Mouse (Mus musculus): Measurements from ENCODE around the gene Wscd1.
"Not testable (repeated sequence)": the region's sequence is repeated elsewhere in the genome, so short reads cannot be mapped to it uniquely, and the experiment has no call there.

The Wscd1 gene

GRCm38 (mm10) chr11:71769744-71770143 is 20.0 kb downstream of the Wscd1 start:
- no peak for DNase-seq (ENCODE audit: low spot score)

GRCm38 (mm10) chr11:71770479-71770878 is 20.8 kb downstream of the Wscd1 start:
- no peak for DNase-seq (ENCODE audit: low spot score)

GRCm38 (mm10) chr11:71771074-71771473 is 21.4 kb downstream of the Wscd1 start:
- DNase-seq (ENCODE audit: low spot score) = no peak

GRCm38 (mm10) chr11:71772056-71772455 is 22.3 kb downstream of the Wscd1 start:
- no peak for DNase-seq (ENCODE audit: low spot score)

DNA sequence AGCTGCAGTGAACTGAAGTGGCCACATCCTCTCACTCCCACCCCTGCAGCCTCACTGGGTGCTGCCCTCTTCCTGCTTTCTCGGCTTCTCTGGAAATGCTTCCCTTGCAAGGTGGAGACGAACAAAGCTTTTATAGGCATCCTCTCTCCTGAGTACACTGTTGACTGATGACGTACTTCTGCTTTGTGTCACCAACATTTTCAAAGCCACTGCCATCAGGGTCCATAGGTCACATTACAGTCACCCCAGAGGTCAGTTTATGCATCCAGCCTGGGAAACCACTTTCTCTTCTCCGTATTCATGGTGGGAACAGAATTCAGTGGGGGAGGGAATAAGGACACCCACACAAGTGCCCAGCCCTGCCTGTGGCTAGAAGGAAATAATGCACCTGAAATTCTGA is 23.1 kb downstream of the Wscd1 start:
- DNase-seq (ENCODE audit: low spot score) = no peak

DNA sequence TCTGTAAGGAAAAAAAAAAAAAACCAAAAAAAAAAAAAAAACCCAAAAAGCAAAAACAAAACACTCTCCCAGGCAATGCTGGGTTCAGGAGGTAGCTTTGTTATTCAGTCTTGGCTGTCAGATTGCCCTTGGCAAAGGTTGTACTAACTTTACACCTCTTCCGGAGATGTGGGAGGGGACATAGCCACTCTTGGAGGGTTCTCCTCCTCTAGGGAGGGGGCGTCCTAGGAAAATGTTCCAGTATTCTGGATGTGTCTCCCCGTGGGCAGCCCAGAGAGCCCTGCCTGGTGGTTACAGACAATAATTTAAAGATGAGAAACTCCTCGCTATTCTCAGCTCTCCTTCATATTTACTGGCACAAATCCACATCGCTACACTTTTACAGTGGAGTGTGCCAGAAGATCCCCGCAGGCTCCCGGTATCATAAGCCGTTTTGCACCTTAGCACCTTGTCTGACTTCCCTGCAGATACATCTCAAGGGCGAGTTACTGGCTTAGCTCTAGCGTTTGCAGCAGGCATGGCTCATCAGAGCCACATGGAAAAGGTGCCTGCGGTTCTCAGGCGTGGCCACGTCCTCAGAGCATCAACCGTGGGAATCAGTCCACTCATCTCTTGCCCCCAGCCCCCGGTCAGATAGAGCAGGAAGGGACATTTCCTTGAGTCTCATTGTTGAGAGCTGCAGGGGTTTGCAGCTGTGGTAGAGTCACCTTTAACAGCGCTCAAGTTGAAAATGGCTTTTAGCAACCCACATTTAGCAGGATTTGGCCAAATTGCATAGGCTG is 24.5 kb downstream of the Wscd1 start:
- no peak for DNase-seq (ENCODE audit: low spot score)

DNA sequence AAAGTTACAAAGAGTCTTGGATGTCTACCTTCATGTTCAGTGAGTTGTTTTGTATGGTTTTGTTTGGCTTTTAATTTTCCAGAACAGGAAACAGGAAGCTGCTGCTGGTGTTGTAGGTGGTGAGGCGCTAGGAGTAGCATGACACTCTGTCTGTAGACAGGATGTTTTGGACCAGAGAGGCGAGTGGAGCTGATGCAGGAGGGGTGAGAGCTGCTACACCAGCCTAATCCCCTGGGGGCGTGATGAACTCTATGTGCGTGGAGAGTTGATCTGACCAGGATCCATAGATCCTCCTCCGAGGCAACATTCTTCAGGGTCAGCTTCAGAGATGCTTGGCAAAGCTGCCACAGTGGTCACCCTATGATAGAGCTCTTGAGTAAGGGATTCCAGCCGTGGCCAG is 25.3 kb downstream of the Wscd1 start:
- no peak for DNase-seq (ENCODE audit: low spot score)

DNA sequence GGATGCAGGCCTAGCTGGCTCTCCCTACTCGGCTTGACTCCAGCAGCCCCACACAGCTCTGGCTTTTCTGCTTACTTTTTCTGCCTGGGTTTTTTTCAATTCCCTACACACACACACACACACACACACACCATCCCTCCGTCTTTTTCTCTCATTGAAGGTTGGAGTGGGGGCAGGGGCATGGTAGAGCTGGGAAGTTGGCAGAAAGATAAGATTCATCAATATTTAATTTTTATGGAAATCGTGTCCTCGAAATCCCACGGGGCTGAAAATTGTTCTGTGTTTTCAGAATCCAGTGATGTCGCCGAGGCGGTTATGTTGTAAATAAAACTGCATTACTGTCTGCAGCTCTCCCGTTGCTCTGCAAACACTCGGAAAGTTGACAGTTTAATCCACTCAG is 29.9 kb downstream of the Wscd1 start:
- DNase-seq (ENCODE audit: low spot score) = no peak

GRCm38 (mm10) chr11:71781737-71782354 is 32.1 kb downstream of the Wscd1 start:
- no peak for DNase-seq (ENCODE audit: low spot score)

GRCm38 (mm10) chr11:71785499-71785898 is 35.8 kb downstream of the Wscd1 start:
- no peak for DNase-seq (ENCODE audit: low spot score)

GRCm38 (mm10) chr11:71788209-71788608 is 38.5 kb downstream of the Wscd1 start:
- DNase-seq (ENCODE audit: low spot score) = no peak

DNA sequence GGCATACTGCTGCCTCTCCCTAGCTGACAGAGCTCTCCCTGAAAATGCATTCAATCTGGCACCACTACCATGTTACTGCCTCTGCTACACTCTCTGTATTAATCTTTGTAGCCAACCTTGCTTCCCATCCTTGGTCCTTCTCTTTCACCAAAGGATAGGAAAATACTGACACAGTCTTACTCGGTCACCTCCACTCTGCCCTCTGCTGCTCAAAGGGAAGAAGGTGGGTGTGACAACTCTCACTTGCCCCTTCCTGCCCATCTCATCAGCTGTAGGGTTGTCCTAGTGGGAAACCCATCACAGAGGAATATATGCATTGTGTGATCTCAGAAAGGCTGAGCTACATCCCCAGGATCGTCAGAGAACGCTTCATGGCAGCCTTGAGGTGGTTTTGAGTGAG is 40.5 kb downstream of the Wscd1 start:
- no peak for DNase-seq (ENCODE audit: low spot score)

GRCm38 (mm10) chr11:71799206-71799605 is 49.5 kb downstream of the Wscd1 start:
- no peak for DNase-seq (ENCODE audit: low spot score)

DNA sequence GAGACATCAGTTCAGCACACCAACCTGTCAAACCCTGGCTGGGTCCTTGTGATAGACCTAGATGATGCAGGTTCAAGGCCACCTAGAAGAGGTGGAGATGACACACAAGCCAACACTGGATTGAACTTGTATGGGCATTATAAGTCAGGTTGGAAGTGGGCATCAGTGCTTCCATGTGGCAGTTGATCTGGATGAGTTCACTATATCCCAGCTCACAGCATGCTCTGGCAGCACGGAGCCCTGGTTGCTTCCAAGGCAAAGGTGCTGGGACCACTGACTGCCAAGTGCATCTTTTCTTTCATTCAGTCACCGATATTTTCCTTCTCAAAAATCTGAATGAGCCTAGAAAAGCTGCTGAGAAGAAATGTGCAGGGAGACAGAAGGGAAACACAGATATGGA is 58.8 kb downstream of the Wscd1 start:
- no peak for DNase-seq (ENCODE audit: low spot score)

GRCm38 (mm10) chr11:71811828-71812227 is 62.1 kb downstream of the Wscd1 start:
- no peak for DNase-seq (ENCODE audit: low spot score)

DNA sequence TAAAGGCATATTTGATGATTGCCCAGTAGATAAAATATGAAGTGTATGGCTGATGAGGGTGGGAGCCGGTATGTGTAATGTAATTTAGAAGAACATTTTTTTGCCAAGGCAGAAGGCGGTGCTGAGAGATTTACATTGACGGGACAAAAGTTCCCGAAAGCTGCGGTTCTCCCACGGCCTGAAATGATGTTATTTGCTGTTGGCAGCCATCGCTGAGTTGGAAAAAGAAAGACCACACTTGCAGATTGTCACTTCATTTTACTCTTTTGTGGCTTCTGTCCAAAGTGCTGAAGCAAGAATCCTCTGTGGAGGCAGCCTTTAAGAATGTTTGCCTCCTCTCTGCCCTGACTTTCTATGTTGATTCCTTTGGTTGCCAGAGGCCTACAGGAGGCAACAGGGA is 63.2 kb downstream of the Wscd1 start:
- DNase-seq (ENCODE audit: low spot score) = no peak

DNA sequence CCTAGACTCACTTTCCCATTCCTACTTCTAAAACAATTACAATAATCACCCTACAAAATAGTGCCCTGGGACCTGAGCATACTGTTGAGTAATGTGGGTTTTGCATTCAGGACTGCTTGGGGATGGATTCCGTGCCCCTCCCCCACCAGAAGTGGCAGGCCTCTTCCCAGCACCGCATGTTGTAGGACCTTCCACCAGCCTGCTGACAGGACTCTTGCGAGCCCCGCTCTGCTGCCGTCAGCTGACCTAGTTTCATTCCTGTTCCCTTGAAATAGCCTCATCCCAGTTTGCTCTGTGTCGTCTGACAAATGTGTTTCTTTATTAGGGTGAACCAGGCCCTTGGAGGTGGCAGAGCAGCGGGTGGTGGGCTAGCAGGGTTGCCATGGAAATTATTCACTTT is 64.8 kb downstream of the Wscd1 start:
- no peak for DNase-seq (ENCODE audit: low spot score)

DNA sequence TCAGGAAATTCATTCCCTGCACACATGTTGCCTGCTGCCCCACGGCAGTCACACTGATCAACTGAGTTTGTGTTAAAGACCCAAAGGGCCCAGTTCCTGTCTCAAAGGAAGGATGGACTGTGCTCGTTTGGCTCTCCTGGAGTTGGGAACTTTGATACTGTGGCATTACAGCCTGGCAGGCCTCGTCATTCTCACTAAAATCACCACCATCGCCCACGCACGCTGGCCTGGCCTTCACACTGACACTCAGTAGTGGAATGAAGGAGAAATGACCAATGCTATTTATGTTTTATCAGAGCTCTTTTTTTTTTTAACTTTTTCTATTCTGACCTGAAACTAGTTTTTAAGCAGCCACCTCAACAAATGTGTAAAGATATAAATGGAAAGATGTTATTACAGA is 65.6 kb downstream of the Wscd1 start:
- DNase-seq (ENCODE audit: low spot score) = no peak

- DNase-seq (ENCODE audit: low spot score) = no peak
Observed at GRCm38 (mm10) chr11:71816918-71817317, 67.2 kb downstream of the Wscd1 start.

DNA sequence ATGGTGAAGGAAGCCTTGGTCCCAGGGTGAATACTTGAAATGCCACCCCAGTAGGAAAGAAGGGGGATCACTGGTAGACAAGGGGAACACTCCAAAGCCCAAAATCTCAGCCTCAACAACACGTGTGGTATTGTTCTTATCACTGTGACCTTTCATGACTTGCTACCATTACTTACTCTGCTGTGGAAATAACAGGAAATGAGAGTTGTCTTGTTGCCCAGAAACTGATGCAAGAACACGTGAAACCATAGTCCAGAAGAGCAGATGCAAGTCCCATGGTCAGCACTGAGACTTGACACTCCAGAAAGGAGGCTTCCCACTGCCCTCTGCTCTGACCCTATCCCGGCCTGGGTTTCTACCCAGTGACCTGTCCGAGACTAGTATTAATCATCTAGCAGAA is 67.6 kb downstream of the Wscd1 start:
- no peak for DNase-seq (ENCODE audit: low spot score)

DNA sequence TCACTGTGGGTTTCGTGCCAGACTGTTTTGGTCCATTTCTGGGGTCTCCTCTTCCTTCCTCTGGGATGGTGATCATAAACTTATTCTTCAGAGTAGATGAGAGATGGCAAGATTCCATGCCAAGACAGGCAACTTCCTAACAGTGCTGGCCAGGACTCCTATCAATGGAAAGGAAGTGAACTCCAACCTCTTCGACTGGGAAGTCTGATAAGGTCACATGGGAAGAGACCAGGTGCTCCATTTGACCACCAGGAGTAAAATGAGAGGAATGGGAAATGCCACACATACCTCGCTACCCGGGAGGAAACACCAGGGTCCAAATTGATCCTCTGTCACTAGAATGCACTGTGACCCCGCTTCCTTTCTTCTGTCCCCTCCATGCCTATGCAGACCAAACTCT is 68.4 kb downstream of the Wscd1 start:
- DNase-seq (ENCODE audit: low spot score) = no peak

DNA sequence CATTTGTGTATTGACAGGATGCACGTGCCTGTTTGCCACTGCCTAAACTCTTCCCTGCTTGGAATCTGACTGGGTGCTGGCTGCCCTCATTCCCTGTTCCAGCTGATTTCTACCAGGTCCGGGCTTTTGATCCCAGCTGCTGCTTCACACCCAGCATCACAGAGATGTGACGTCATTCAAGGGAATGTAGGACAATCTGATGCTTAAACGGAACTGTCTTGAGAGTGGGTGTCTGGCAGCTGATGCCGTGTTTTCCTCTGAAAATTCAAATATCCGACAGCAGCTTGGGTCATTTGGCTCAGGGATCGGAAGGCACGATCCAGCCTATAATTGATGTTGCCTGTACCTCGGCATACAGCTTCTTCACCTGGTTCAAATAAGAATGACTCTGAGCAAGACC is 70.2 kb downstream of the Wscd1 start:
- DNase-seq (ENCODE audit: low spot score) = no peak

GRCm38 (mm10) chr11:71820847-71821246 is 71.1 kb downstream of the Wscd1 start:
- DNase-seq (ENCODE audit: low spot score) = no peak

DNA sequence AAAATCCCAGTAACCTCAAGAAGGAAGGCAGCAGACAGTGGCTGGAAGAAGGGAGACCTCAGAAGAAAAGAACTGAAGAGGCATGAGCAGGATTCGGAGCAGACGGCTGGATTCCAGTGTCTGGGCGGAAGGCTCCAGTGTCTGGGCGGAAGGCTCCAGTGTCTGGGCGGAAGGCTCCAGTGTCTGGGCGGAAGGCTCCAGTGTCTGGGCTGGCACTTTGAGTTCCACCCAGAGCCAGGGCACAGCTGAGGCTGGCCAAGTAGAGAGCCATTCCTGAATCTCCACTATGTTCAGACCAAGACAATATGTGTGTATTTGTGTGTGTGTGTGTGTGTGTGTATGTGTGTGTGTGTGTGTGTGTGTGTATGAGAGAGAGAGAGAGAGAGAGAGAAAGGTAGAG is 71.8 kb downstream of the Wscd1 start:
- not testable (repeated sequence) for DNase-seq (ENCODE audit: low spot score)
